Mouse (Mus musculus): ENCODE measurements around the gene Ptgr1. TPM values are rescaled to one million over a fixed set of nuclear protein-coding genes. Genes with fewer than 3 reads are reported as not detected.

Ptgr1 gene
- polyA plus RNA-seq, 1 experiment from 2014 or later = 13.5 TPM

- TF ChIP-seq CTCF (IDR thresholded peaks at IDR 0.05) = no peak
- in situ Hi-C loops (cut with MboI; ENCODE audit: low pct_unique_long_range_greater_than_20kb) = no loop called here
- POLR2A ChIA-PET = no interaction called here
- CTCF ChIA-PET = no interaction called here
- DNase-seq (ENCODE audit: low read depth, low spot score) (no peak), ATAC-seq (no peak)
- no peaks in the 10 kb centered on the region for H3K27me3 ChIP-seq
These were observed 5.3 kb upstream of the Ptgr1 start for GRCm38 (mm10) chr4:58992195-58992594.

DNA sequence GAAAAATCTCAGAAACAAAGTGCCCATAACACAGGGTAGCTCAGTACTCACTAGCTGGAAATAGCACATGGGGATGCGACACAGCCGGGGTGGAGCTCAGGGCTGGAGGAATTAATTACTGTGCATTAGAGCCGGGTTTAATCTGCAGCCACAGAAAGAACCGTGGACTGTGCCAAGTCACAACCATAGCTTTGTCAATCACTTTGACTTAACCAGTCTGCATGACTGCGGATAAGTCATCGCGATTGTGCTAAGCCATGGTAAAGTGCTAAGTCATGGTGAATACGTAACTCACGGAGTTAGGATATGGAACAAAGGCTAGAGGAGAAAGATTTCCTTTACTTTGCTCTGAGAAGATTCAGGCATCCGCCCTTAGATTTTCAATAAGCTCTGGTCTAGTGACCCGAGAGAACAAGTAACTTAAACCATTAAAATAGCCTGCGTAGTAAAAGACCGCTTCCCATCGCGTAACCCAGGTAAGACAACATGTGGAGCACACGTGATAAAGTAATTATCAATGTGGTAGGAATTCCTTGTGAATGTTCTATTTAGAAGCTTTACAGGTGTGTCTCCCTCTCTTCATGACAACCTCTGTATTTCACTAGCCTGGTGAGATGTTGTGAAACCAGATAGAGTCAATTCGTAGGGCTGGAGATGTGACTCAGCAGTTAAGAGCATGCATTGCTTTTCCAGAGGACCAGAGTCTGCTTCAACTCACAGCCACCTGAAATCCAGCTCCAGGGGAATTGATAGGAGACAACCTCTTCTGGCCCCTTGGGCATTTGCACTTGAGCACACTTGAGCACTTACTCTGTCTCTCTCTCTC lies 3.9 kb upstream of the Ptgr1 start:
- DNase-seq (ENCODE audit: low read depth, low spot score) = peak; percentile 54
- no peak for TF ChIP-seq CTCF (IDR thresholded peaks at IDR 0.05)
- ATAC-seq = no peak
- POLR2A ChIA-PET = no interaction called here
- no peaks in the 10 kb centered on the region for H3K27me3 ChIP-seq
- in situ Hi-C loops (cut with MboI; ENCODE audit: low pct_unique_long_range_greater_than_20kb) = no loop called here
- CTCF ChIA-PET = interaction anchor here (10.4 kb wide), 1 partner anchor 7 kb away, joined by 121 read pairs; the partner anchor contains the start of gene Dnajc25

DNA sequence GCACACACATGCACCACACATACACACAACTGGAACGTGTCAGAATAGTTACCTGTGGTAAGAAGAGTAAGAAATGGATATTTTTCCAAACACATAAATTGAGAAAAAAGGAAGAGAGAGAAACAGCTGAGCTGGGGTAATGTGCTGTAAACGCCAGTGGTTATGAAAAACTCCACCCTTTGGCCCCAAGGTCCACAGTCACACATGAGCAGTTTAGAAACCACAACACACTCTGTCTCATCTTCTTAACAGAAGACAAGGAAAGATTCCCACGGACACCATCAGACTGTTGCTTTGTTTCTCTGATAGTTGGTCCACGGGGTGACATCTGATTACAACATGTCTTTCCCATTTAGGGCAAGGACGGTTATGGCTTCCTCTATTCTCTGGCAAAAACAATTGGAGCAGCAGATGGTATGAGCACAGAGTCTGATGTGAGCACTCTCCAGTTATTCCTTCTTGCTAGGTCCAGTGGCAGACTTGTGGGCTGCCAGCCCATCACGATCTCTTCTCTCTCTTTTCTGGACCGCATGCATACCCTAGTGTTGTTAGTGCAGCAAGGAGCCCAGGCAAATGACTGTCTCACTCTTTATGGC lies 2.5 kb upstream of the Ptgr1 start:
- ChIA-PET CTCF (interaction anchor here (10.4 kb wide), 1 partner anchor 9 kb away, joined by 121 read pairs; the partner anchor contains the start of gene Dnajc25), POLR2A (interaction anchor here (0.6 kb wide), 1 partner anchor 48 kb away, joined by 3 read pairs; no protein-coding TSS in a partner anchor)
- no peak for TF ChIP-seq CTCF (IDR thresholded peaks at IDR 0.05)
- DNase-seq (ENCODE audit: low read depth, low spot score) (peak; percentile 62), ATAC-seq (peak; percentile 27)
- H3K27me3 ChIP-seq = no peaks in the 10 kb centered on the region
- in situ Hi-C loops (cut with MboI; ENCODE audit: low pct_unique_long_range_greater_than_20kb) = no loop called here

DNA sequence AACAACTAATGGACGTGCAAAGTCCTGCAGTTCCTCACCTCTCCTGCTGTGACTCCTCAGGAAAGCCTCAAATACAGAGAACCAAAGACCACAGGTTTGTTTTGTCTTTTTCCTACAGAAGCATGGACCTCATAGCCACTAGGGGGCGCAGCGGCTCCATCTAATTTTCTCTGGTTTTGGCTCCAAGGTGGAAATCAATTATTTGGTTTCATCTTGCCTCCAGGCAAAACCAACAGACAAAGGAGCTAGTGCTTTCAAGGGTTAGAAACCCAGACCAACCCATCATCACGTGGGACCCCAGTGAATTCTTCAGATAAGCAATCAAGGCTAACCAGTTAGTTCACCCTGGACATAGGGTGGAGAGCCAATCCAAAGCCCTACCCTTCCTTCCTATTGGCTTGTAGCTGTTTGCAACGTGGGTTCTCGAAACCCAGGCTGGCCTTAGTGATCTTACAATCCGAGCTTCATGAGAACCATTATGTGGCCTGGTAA lies 1.7 kb downstream of the Ptgr1 start:
- peak; percentile 78 for TF ChIP-seq CTCF (IDR thresholded peaks at IDR 0.05)
- CTCF ChIA-PET = interaction anchor here (0.7 to 10.4 kb wide), 11 partner anchors 11 to 132 kb away, joined by 3 to 121 read pairs (median 3); partner anchors contain the start of gene Dnajc25
- POLR2A ChIA-PET = no interaction called here
- in situ Hi-C loops (cut with MboI; ENCODE audit: low pct_unique_long_range_greater_than_20kb) = no loop called here
- DNase-seq (ENCODE audit: low read depth, low spot score) (no peak), ATAC-seq (no peak)
- H3K27me3 ChIP-seq = no peaks in the 10 kb centered on the region

GRCm38 (mm10) chr4:58982806-58983205 lies 4.1 kb downstream of the Ptgr1 start:
- ChIA-PET CTCF (interaction anchor here (1.5 to 10.4 kb wide), 2 partner anchors 15 to 54 kb away, joined by 3 to 121 read pairs; partner anchors contain the start of gene Dnajc25), POLR2A (interaction anchor here (1.4 kb wide), 1 partner anchor 17 kb away, joined by 4 read pairs; no protein-coding TSS in a partner anchor)
- TF ChIP-seq CTCF (IDR thresholded peaks at IDR 0.05) = no peak
- ATAC-seq (no peak), DNase-seq (ENCODE audit: low read depth, low spot score) (no peak)
- peaks cover 3% of the 10 kb centered on the region for H3K27me3 ChIP-seq
- in situ Hi-C loops (cut with MboI; ENCODE audit: low pct_unique_long_range_greater_than_20kb) = no loop called here

DNA sequence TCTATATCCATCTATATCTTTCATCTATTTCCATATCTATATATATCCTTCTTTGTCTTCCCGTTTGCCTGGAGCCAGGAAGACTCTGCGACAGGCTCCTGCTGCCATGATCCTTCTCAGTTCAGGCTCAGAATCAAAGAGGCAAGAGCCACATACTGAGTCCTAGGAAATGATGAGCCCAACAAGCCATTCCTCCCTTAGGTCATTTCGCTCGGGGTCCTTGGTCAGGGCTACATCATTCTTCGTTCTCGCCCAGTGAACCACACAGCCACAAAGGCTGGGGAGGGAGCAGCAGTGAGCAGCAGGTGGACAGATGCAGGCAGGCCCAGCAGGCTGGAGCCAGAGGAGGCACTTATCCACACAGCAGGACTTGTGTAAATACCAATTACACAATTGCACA lies 5.5 kb downstream of the Ptgr1 start:
- ATAC-seq (no peak), DNase-seq (ENCODE audit: low read depth, low spot score) (no peak)
- peaks cover 3% of the 10 kb centered on the region for H3K27me3 ChIP-seq
- no peak for TF ChIP-seq CTCF (IDR thresholded peaks at IDR 0.05)
- CTCF ChIA-PET = interaction anchor here (1.5 to 10.4 kb wide), 2 partner anchors 17 to 55 kb away, joined by 3 to 121 read pairs; partner anchors contain the start of gene Dnajc25
- POLR2A ChIA-PET = interaction anchor here (0.6 kb wide), 1 partner anchor 100 kb away, joined by 5 read pairs; no protein-coding TSS in a partner anchor
- in situ Hi-C loops (cut with MboI; ENCODE audit: low pct_unique_long_range_greater_than_20kb) = no loop called here

GRCm38 (mm10) chr4:58975711-58976110 lies 11.2 kb downstream of the Ptgr1 start:
- POLR2A ChIA-PET = no interaction called here
- no peak for ATAC-seq

DNA sequence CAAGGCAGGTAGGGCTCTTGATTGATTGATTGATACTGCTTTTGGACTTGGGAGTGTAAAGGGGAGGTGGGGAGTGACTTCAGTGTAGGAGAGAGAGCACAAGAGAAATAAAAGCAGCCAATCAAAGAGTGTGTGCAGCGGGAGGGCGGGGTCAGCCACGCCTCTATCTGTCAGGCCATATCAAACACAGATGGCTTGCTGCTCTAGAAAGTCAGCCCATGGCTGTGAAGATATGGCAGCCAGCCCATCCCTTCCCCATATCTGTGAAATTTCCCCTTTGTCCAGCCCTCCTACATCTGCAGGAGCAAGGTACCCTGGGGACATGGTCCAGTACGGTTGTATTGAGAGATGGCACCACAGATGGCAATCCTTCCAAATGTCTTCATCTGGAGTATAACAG lies 16.2 kb downstream of the Ptgr1 start:
- POLR2A ChIA-PET = no interaction called here

More at GRCm38 (mm10) chr4:58975711-58976110, 11.2 kb downstream of the Ptgr1 start:
- in situ Hi-C loops (cut with MboI; ENCODE audit: low pct_unique_long_range_greater_than_20kb) = no loop called here
- DNase-seq (ENCODE audit: low read depth, low spot score) = no peak
- no peak for TF ChIP-seq CTCF (IDR thresholded peaks at IDR 0.05)
- CTCF ChIA-PET = interaction anchor here (1.2 kb wide), 1 partner anchor 24 kb away, joined by 3 read pairs; no protein-coding TSS in a partner anchor
- H3K27me3 ChIP-seq = peaks cover 3% of the 10 kb centered on the region

DNA sequence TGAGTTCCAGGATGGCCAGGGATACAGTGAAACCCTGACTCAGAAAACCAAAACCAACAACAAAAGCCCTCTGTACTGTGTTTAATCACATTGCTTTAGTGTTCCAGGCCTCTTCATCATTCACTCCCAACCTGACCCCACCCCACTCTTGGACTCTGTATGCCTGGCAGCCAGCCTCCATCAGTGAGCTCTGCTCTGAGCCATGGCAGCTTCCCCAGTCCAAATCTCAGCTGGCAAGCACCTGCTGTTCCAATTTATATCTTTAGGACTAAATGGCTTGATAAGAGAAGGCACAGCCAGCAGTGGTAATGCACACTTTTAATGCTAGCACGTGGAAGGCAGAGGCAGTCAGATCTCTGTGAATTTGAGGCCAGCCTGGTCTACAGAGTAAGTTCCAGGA lies 21.8 kb downstream of the Ptgr1 start:
- no peak for ATAC-seq
- ChIA-PET CTCF (no interaction called here), POLR2A (no interaction called here)
- in situ Hi-C loops (cut with MboI; ENCODE audit: low pct_unique_long_range_greater_than_20kb) = no loop called here
- no peak for DNase-seq (ENCODE audit: low read depth, low spot score)
- no peak for TF ChIP-seq CTCF (IDR thresholded peaks at IDR 0.05)
- H3K27me3 ChIP-seq = no peaks in the 10 kb centered on the region

More for the DNA sequence above, 16.2 kb downstream of the Ptgr1 start:
- H3K27me3 ChIP-seq = no peaks in the 10 kb centered on the region
- in situ Hi-C loops (cut with MboI; ENCODE audit: low pct_unique_long_range_greater_than_20kb) = no loop called here
- DNase-seq (ENCODE audit: low read depth, low spot score) (no peak), ATAC-seq (no peak)
- TF ChIP-seq CTCF (IDR thresholded peaks at IDR 0.05) = no peak
- CTCF ChIA-PET = interaction anchor here (1.0 kb wide), 1 partner anchor 8 kb away, joined by 3 read pairs; no protein-coding TSS in a partner anchor

- in situ Hi-C loops (cut with MboI; ENCODE audit: low pct_unique_long_range_greater_than_20kb) = no loop called here
- no peaks in the 10 kb centered on the region for H3K27me3 ChIP-seq
- ATAC-seq (no peak), DNase-seq (ENCODE audit: low read depth, low spot score) (no peak)
- POLR2A ChIA-PET = no interaction called here
- TF ChIP-seq CTCF (IDR thresholded peaks at IDR 0.05) = no peak
- CTCF ChIA-PET = interaction anchor here (1.2 to 1.6 kb wide), 2 partner anchors 8 to 36 kb away, joined by 3 to 4 read pairs; no protein-coding TSS in a partner anchor
These were observed 23.6 kb downstream of the Ptgr1 start for GRCm38 (mm10) chr4:58963271-58963670.

Data from Patski (cell line).